Mouse (Mus musculus) neural tube, embryonic 11.5 days (tissue): ENCODE data around the gene Myo16. TPM values are rescaled to one million over a fixed set of nuclear protein-coding genes. Genes with fewer than 3 reads are reported as not detected.

Source experiments
- ATAC-seq: fragments of 200-750 bp; cut with Nextera tagmentation; 2 replicates; pipeline ENCODE4 v1.8.0; 2017; ENCODE audit warnings: moderate number of reproducible peaks, mild to moderate bottlenecking, moderate TSS enrichment, moderate library complexity; ENCODE audit not compliant: insufficient read depth, low FRiP score, low TSS enrichment
- DNase-seq: peaks from one replicate; pipeline ENCODE4 v3.0.0-alpha.2; 2015; ENCODE audit warnings: low spot score
- H3K27ac ChIP-seq: fragments of 300-500 bp; sonication (generic); 2 replicates; pipeline ENCODE4 v1.5.1; 2014; ENCODE audit warnings: low read depth, mild to moderate bottlenecking, low read length
- H3K27me3 ChIP-seq: fragments of 300-500 bp; sonication (generic); 2 replicates; pipeline ENCODE4 v1.6.1; 2014; ENCODE audit warnings: mild to moderate bottlenecking, low read length, mixed read lengths; ENCODE audit not compliant: control insufficient read depth, insufficient read depth
- H3K36me3 ChIP-seq: fragments of 300-500 bp; sonication (generic); 2 replicates; pipeline ENCODE4 v1.6.1; 2014; ENCODE audit warnings: mild to moderate bottlenecking, low read length, moderate library complexity, mixed read lengths; ENCODE audit not compliant: control insufficient read depth, insufficient read depth
- H3K4me1 ChIP-seq: fragments of 300-500 bp; sonication (generic); 2 replicates; pipeline ENCODE4 v1.6.1; 2014; ENCODE audit warnings: low read length, mixed read lengths; ENCODE audit not compliant: control insufficient read depth, insufficient read depth
- H3K4me2 ChIP-seq: fragments of 300-500 bp; sonication (generic); 2 replicates; pipeline ENCODE4 v1.6.1; 2014; ENCODE audit warnings: low read depth, mild to moderate bottlenecking, moderate library complexity
- H3K4me3 ChIP-seq: fragments of 300-500 bp; sonication (generic); 2 replicates; pipeline ENCODE4 v1.5.1; 2014; ENCODE audit warnings: low read depth, low read length
- H3K9ac ChIP-seq: fragments of 300-500 bp; sonication (generic); 2 replicates; pipeline ENCODE4 v1.6.1; 2014; ENCODE audit warnings: mild to moderate bottlenecking, low read length
- H3K9me3 ChIP-seq: fragments of 300-500 bp; sonication (generic); 2 replicates; pipeline ENCODE4 v1.6.1; 2016; ENCODE audit warnings: low read length; ENCODE audit not compliant: control insufficient read depth
- WGBS: fragments of 180-500 bp; shearing (Covaris S2); extraction: QIAGEN DNeasy Blood & Tissue Kit; methylation state at CpG from one replicate; pipeline ENCODE4 v1.1.7; 2014; 5-methylcytosine and 5-hydroxymethylcytosine counted together
- polyA plus RNA-seq: library from polyadenylated mRNA; unstranded; fragments of >200 nt; fragmentation: Nextera tagmentation; extraction: Ambion mirVana; gene quantifications from 2 replicates; pipeline ENCODE4 v1.2.1, GENCODE M21; 2014

Myo16 gene
- polyA plus RNA-seq, 1 experiment from 2014 or later = 2.5 TPM

DNA sequence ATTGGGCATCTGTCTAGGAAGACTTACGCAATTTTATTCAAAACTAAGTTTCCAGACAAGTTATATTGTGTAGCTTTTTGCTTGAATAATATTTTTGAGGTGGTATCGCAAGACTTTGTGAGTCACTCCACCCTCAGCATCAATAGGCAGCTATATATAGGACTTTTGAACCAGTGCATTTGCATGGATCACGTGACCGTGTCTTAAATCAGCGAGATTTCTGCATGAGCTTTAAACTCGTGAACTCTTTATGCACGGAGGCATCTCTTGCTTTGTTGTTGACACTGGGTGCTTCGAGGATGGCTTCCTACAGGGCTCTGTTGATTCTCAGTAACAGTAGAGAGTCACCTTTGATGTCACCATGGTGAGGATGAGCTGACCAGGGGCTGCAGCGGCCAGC, 262.2 kb downstream of the Myo16 start:
- 83% methylated on average over 9 of the region's 9 CpGs for WGBS
- DNase-seq = no peak
- Histone ChIP-seq H3K4me3 (no peak overlapping the region), H3K9me3 (no peaks in the 10 kb centered on the region), H3K4me1 (no peaks in the 10 kb centered on the region), H3K36me3 (no peaks in the 10 kb centered on the region), H3K27me3 (no peaks in the 10 kb centered on the region), H3K4me2 (no peak overlapping the region), H3K9ac (no peak overlapping the region), H3K27ac (no peak overlapping the region)
- ATAC-seq = no peak

GRCm38 (mm10) chr8:10416806-10417205, 263.1 kb downstream of the Myo16 start:
- Histone ChIP-seq H3K36me3 (no peaks in the 10 kb centered on the region), H3K4me3 (no peak overlapping the region), H3K9me3 (no peaks in the 10 kb centered on the region), H3K9ac (no peak overlapping the region), H3K27ac (no peak overlapping the region), H3K4me2 (no peak overlapping the region), H3K4me1 (no peaks in the 10 kb centered on the region), H3K27me3 (no peaks in the 10 kb centered on the region)
- DNase-seq (no peak), ATAC-seq (no peak)
- 85% methylated on average over 12 of the region's 12 CpGs for WGBS

DNA sequence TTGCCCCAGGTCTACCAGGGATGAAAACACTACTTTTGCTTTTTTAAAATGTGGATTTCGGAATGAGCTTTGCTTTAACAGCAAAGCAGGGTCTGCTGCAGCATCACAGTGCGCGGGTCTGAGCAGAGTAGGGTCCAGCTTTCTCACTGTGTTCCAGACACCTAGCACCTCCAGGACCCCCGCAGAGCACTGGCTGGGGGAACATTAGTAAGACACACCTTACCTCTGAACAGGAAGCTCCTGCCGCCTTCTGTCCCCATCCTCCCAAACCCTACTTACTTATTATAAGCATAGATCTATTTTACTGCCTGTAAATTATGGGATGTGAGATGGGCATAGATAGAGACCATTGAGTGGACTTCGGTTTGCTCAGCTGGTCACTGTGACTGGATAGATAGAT, 263.6 kb downstream of the Myo16 start:
- 91% methylated on average over 6 of the region's 6 CpGs for WGBS
- DNase-seq (no peak), ATAC-seq (no peak)
- Histone ChIP-seq H3K9me3 (no peaks in the 10 kb centered on the region), H3K9ac (no peak overlapping the region), H3K4me3 (no peak overlapping the region), H3K4me2 (no peak overlapping the region), H3K27ac (no peak overlapping the region), H3K27me3 (no peaks in the 10 kb centered on the region), H3K4me1 (no peaks in the 10 kb centered on the region), H3K36me3 (no peaks in the 10 kb centered on the region)

GRCm38 (mm10) chr8:10418013-10418412, 264.3 kb downstream of the Myo16 start:
- H3K4me3 ChIP-seq = no peak overlapping the region
- WGBS = 84% methylated on average over 8 of the region's 8 CpGs
- H3K27ac ChIP-seq = no peak overlapping the region

DNA sequence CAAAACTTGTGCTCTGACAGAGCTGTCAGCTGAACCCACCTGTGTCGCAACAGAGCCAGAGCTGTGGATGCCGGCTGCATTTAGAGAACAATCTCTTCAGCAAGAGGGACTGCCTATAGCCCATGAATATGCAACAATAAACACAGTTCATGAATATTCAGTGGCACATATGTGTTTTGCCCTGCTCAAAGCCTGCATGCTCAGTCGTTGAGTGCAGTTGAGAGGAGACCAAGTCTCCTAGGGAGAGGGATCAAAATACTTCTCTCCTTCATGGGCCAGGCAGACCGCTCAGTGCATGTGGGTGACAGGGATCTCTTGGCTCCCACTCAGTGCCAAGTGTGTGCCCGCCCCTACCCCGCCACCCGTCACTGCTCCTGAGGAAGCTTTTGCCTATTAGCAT, 265.3 kb downstream of the Myo16 start:
- Histone ChIP-seq H3K9ac (no peak overlapping the region), H3K27me3 (no peaks in the 10 kb centered on the region), H3K36me3 (no peaks in the 10 kb centered on the region), H3K4me1 (no peaks in the 10 kb centered on the region), H3K4me2 (no peak overlapping the region), H3K4me3 (no peak overlapping the region), H3K9me3 (no peaks in the 10 kb centered on the region), H3K27ac (no peak overlapping the region)
- WGBS = 69% methylated on average over 7 of the region's 7 CpGs
- ATAC-seq (peak; percentile 48; the same call in 1 of the 2 replicates), DNase-seq (no peak)

More at GRCm38 (mm10) chr8:10418013-10418412, 264.3 kb downstream of the Myo16 start:
- Histone ChIP-seq H3K9ac (no peak overlapping the region), H3K4me1 (no peaks in the 10 kb centered on the region), H3K4me2 (no peak overlapping the region), H3K9me3 (no peaks in the 10 kb centered on the region), H3K36me3 (no peaks in the 10 kb centered on the region), H3K27me3 (no peaks in the 10 kb centered on the region)
- no peak for DNase-seq
- ATAC-seq = no peak

GRCm38 (mm10) chr8:10419726-10420125, 266.0 kb downstream of the Myo16 start:
- no peak overlapping the region for H3K4me3 ChIP-seq
- no peaks in the 10 kb centered on the region for H3K9me3 ChIP-seq
- no peaks in the 10 kb centered on the region for H3K27me3 ChIP-seq
- H3K4me2 ChIP-seq = no peak overlapping the region
- H3K27ac ChIP-seq = no peak overlapping the region
- WGBS = 78% methylated on average over 4 of the region's 4 CpGs
- H3K4me1 ChIP-seq = no peaks in the 10 kb centered on the region
- ATAC-seq = no peak
- H3K36me3 ChIP-seq = no peaks in the 10 kb centered on the region
- no peak overlapping the region for H3K9ac ChIP-seq
- DNase-seq = no peak

- Histone ChIP-seq H3K27me3 (no peaks in the 10 kb centered on the region), H3K4me1 (no peaks in the 10 kb centered on the region), H3K4me3 (no peak overlapping the region), H3K27ac (no peak overlapping the region), H3K36me3 (no peaks in the 10 kb centered on the region), H3K9me3 (no peaks in the 10 kb centered on the region), H3K9ac (no peak overlapping the region), H3K4me2 (no peak overlapping the region)
- WGBS = 81% methylated on average over 6 of the region's 6 CpGs
- DNase-seq (no peak), ATAC-seq (no peak)
Measured at GRCm38 (mm10) chr8:10420551-10420950, 266.8 kb downstream of the Myo16 start.

GRCm38 (mm10) chr8:10421516-10422090, 267.9 kb downstream of the Myo16 start:
- Histone ChIP-seq H3K9ac (no peak overlapping the region), H3K4me2 (no peak overlapping the region), H3K4me1 (no peaks in the 10 kb centered on the region), H3K27me3 (no peaks in the 10 kb centered on the region), H3K36me3 (no peaks in the 10 kb centered on the region), H3K4me3 (no peak overlapping the region), H3K27ac (no peak overlapping the region), H3K9me3 (no peaks in the 10 kb centered on the region)
- DNase-seq = no peak
- ATAC-seq = no peak
- 86% methylated on average over 9 of the region's 9 CpGs for WGBS

DNA sequence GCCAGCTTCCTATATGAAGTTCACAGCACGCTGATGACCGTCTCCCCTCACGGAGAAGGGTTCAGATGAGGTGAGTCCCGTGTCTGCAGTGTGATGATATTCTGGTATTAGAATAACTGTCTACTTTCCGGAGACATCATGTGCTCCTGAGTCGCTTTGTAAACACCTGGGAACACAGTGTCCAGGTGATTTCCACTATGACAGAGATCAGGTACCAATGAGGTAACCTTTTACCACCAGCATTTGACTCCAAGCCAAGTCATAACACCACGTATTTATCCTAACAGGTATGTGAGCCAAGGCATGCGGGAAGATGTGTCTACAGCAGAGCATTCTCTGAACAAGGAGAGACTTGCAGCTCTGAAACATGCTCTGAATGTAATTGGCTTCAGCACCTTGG, 281.8 kb downstream of the Myo16 start:
- H3K4me1 ChIP-seq = peaks cover 6% of the 10 kb centered on the region; the same call in 1 of the 2 replicates
- no peak overlapping the region for H3K4me2 ChIP-seq
- H3K9ac ChIP-seq = no peak overlapping the region
- H3K27ac ChIP-seq = no peak overlapping the region
- WGBS = 89% methylated on average over 8 of the region's 8 CpGs
- H3K36me3 ChIP-seq = no peaks in the 10 kb centered on the region
- DNase-seq (no peak), ATAC-seq (no peak)
- no peak overlapping the region for H3K4me3 ChIP-seq
- no peaks in the 10 kb centered on the region for H3K27me3 ChIP-seq
- no peaks in the 10 kb centered on the region for H3K9me3 ChIP-seq
